Mouse (Mus musculus) left cerebral cortex, postnatal 14 days (tissue): ENCODE measurements around the gene Aldh6a1. TPM values are rescaled to one million over a fixed set of nuclear protein-coding genes. Genes with fewer than 3 reads are reported as not detected.

Experiments
- DNase-seq, 2 experiments: peaks; one replicate each; pipeline ENCODE4 v3.0.0; 2021 to 2022; ENCODE audit warnings: low spot score in 2 of 2, mixed read lengths in 1 of 2
- intact Hi-C: fragments of 180-260 bp; cut with DNase I; formaldehyde crosslinking; loops from one replicate; pipeline ENCODE4 v1.15.1; 2025
- total RNA-seq, 2 experiments: library from RNA; stranded (reverse); gene quantifications; 2 replicates each; pipeline ENCODE4 v1.2.3; 2021

Gene Aldh6a1
- total RNA-seq, 2 experiments from 2014 or later, result 35.3 to 39.5 TPM

DNA sequence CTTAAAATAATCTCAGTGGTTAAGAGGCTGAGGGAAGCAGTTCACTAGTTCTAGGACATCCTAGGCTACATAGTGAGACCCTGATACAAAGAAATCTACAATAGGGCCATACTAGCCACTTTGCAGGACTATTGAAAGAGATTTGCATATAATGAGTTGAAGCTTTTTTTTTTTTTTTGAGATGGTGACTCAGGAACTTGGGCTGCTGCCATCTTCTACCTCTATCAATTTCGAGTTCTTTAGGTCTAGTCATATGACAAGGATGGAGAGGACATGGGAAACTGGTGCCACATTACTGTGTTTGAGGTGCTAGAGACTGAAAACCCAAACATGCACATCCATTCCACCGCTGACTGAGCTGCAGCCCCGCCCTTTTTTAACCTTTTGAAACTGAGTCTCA is 26.8 kb downstream of the Aldh6a1 start:
- intact Hi-C loops, result no loop called here
- DNase-seq, result no peak

DNA sequence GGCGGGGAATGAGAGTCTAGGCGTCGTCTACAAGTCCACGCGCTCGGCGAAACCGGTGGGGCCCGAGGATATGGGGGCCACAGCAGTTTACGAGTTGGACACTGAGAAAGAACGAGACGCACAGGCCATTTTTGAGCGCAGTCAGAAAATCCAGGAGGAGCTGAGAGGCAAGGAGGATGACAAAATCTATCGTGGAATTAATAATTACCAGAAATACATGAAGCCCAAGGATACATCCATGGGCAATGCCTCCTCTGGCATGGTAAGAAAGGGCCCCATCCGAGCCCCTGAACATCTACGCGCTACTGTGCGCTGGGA is 33.2 kb downstream of the Aldh6a1 start:
- intact Hi-C loops, result no loop called here
- DNase-seq, result no peak

- peak; percentile 86 to 88 for DNase-seq
- intact Hi-C loops, result no loop called here
Measured at GRCm38 (mm10) chr12:84416834-84417604, 33.8 kb downstream of the Aldh6a1 start, which contains the start of gene Rnf113a2. Gene Rnf113a2, plus strand, starts transcription at chr12:84417196.

- peak; percentile 90 to 91 for DNase-seq
- intact Hi-C loops, result no loop called here
Measured at GRCm38 (mm10) chr12:84408819-84409507, 41.8 kb downstream of the Aldh6a1 start, which contains the start of the genes Entpd5 and Bbof1. Gene Entpd5, minus strand, starts transcription at chr12:84409029. Gene Bbof1, plus strand, starts transcription at chr12:84409071.

DNA sequence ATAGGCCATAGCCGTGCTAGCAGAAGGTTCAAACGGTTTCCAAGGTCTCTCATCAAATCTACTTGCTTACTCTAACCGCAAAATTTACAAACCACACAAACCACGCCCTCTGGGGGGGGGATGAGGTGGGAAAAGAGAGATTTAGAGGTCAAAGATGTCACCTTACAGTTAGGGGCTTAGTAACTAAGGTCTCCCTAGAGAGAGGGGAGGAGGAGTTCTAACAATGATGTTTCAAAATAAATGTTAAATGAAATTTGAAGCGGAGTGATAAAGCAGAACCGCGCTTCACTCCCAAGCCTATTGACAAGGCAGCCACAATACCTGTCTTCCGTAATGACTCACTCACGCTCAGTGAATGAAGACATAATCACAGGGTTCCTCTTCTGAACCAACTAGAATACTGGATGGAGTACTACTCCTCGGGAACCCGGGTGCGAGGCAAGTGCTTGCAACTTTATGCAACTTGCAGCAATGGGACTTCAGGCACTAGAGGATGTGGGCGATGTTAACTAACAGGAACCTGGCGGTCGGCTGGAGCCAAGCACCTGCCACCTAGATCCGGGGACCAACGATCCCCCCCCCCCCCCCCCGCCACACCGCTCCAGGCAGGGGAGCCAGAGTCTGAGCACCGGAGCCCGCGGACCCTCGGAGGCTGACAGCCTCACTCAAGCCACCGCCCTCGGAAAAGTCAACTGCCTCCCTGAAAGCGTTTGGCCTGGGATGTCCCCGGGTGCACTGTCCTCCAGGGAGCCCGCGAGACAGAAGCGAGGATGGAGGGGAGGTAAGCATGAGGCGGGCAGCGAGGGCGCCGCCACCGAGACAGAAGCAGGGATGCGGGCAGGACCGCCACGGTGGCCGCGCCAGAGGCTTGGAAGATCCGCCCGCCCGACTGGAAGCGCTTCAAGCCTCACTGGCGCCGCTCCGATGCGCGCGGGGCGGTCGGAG is 42.7 kb downstream of the Aldh6a1 start:
- DNase-seq, result peak; percentile 20 to 46
- intact Hi-C loops, result no loop called here

- intact Hi-C loops, result no loop called here
- DNase-seq, result no peak
Measured at GRCm38 (mm10) chr12:84407259-84407658, 43.5 kb downstream of the Aldh6a1 start.

DNA sequence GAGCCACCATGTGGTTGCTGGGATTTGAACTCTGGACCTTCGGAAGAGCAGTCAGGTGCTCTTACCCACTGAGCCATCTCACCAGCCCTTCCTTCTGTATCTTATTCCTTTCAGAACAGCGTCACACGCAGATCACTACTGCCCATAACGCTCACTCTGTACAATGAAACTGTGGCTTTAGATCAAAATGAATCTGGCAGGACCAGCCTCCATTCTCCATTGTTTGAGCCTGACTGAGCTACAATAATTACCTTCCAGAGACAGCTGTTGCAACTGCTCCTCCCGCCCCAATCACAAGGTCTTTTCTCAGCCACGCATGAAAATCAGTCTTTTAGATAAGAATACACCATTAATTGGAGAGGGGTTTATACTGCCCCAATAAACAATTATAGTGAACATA is 46.3 kb downstream of the Aldh6a1 start:
- DNase-seq, result no peak
- intact Hi-C loops, result no loop called here

DNA sequence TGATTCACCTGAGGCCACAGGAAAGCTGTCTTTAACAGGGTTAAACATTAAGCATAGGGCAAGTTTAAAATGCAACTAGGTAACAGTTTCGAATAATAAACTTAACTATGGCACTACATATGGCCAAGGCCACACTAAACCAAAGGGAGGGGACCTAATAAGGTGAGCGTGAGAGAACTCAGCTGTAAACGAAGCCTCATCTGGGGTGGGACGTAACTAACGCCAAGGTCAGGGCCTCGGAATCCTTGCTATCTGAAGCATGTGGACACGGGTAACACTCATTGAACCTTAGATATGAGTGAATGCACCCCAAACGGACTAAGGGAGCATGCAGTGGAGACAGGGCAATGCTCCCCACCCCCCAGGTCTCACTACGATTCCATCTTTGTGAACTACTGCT is 47.9 kb downstream of the Aldh6a1 start:
- intact Hi-C loops, result no loop called here
- DNase-seq, result no peak

DNA sequence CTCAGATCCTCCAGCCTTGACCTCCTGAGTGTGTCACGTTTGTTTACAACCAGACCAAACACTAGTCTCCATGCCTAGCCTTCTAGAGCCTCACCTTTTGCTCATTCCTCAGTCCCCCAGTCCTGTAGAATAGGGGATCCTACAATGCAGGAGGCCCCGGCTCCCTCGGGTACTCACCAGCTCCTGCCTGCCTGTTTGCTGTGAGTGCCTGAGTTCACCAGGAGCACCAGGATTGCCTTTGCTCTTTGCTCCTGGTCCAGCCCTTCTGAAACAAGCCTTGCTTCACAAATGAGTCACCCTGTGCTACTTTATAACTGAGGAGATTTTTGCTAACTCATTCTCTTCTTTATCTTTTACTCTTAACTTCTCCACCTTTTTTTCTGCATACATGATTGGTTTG is 50.2 kb downstream of the Aldh6a1 start:
- DNase-seq, result no peak
- intact Hi-C loops, result no loop called here

- intact Hi-C loops, result no loop called here
- no peak for DNase-seq
Measured at GRCm38 (mm10) chr12:84400068-84400467, 50.7 kb downstream of the Aldh6a1 start.

DNA sequence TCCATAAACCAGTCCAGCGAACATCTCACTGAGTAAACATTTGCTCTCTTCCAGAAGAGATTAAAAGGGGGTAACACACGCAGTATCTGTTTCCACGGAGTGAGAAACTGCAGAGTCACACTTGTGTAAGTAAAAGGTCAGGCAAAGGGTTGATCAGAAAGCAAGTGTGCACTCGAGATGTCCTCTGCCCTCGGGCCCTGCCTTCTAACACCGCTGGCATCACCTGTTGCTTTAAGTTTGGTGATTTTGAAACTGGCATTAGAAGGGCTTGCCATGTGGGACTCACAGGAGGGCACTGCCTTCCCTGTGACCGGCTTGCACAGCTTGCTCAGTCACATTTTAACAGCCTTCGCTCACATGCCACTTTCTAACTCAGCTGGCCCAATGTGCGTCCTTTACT is 51.1 kb downstream of the Aldh6a1 start:
- intact Hi-C loops, result no loop called here
- DNase-seq, result no peak

DNA sequence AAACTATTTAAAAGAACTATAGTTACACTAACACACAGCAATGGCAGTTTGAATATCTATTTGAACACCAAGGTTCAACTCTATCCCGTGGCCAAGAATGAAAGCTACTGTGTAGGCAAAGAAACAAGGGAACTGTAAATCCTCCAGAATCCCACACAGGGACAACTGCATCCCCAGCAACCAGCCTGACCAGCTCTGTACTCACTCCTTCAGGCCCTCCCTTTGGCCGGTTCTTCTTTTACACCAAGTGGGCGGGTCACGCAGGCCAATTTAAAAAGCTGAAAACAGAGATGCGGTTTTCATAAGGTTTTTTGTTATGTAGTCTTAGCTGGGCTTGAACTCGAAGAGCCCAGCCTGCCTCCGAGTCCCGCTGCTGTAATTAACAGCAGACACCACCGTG is 51.7 kb downstream of the Aldh6a1 start:
- intact Hi-C loops, result no loop called here
- DNase-seq, result no peak

- DNase-seq, result no peak
Measured at GRCm38 (mm10) chr12:84398629-84399028, 52.2 kb downstream of the Aldh6a1 start.

GRCm38 (mm10) chr12:84397685-84398084 is 53.1 kb downstream of the Aldh6a1 start:
- DNase-seq, result no peak
- intact Hi-C loops, result no loop called here

More at GRCm38 (mm10) chr12:84398629-84399028, 52.2 kb downstream of the Aldh6a1 start:
- intact Hi-C loops, result no loop called here

- intact Hi-C loops, result no loop called here
- no peak for DNase-seq
Measured at GRCm38 (mm10) chr12:84396947-84397679, 53.7 kb downstream of the Aldh6a1 start.

DNA sequence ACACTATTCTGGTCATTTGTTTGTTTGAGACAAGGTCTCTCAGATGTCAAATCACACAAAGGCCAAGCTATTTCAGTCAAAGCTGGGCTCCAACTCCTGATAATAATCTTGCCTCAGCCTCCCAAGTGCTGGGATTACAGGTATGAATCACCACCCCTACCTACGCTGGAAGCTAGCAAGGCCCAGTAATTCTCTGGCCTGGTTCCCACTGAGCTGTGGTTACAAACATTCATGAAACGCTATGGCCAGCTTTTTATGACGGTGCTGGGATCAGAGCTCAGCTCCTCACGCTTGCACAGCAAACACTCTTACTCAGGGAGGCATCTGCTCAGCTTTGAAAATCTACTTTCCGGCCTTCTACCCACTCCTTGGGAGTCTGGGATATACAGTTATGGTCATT is 57.0 kb downstream of the Aldh6a1 start:
- no peak for DNase-seq
- intact Hi-C loops, result no loop called here

DNA sequence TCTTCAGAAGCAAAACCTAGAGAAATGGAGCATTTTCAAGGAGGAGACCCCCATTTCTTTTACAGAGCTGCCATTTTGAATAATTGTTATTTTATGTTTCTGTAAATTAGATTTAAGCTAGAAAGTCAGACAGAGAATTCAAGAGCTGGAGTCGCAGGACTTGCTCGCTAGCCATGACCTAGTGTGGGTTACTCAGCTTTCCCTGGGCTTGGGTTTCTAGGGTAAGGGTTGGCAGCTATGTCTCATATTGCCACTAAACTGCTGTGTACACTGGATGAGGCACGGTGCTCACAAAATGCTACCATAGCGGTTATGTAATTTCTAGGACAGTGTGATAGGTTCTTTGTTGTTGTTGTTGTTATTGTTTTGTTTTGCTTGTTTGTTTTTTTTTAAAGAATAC is 58.1 kb downstream of the Aldh6a1 start:
- intact Hi-C loops, result no loop called here
- DNase-seq, result no peak

DNA sequence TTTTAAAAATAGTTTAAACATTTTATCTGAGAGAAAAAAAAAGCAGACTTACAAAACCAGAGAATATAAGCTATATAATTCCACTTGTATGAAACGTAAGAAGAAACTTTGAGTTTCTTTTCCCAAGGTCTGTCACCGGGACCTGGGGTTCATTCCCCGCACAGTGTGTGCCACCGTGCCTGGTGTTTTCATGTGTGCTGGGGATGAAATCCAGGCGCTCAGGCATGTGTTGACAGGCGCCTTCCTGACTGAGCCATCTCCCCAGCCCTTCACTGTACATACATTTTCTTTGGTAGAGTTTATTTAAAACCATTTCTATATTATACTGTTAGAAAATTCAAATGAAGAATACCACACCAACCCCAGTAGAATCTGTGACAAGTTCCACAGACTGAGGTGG is 60.5 kb downstream of the Aldh6a1 start:
- DNase-seq, result no peak
- intact Hi-C loops, result no loop called here

DNA sequence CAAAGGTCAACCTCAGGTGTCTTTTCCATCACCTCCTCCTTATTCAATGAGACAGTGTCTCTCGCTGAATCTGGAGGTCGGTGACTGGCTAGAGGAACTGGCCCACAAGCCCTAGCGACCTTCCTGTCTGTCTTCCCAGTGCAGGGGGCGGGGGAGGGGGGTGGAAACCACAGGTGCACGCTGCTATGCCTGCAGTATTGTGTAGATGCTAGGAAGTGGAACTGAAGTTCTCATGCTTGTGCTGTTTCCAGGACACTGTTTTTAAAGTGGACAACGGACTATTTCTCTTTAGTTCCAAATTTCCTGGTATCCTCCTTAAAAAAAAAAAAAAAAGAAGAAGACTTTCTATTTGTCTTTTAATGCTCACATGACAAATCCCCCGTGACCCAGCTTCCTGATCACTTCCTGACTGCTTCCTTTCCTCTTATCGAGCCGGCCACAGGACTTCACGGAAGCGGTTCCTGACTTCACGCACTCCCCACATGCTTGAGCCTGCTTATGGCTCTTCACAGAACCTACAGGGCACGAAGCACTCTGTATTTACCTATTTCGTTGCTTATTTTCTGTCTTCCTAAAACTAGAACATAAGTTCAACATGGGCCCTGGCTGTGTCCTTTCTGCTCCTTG is 61.9 kb downstream of the Aldh6a1 start:
- intact Hi-C loops, result no loop called here
- DNase-seq, result no peak
